Mouse (Mus musculus): ENCODE measurements at regions not wholly inside any gene's neighbourhood (a gene's known extent, or its start where the extent isn't known, plus 50 kb on each side); places are given as distances from the start of the nearest gene placed in this dataset.
A peak's percentile ranks its signal among the peaks of the same experiment; 100 is the strongest.

GRCm38 (mm10) chr6:117253586-117254330, 85.4 kb downstream of the Cxcl12 start:
- no peak overlapping the region for H3K9ac ChIP-seq (ENCODE audit: low read depth, low read length)
- WGBS = 42% methylated on average over 16 of the region's 16 CpGs

GRCm38 (mm10) chr6:117254620-117255228, 86.4 kb downstream of the Cxcl12 start:
- ATAC-seq (ENCODE audit: low read depth) (peak; percentile 65; the same call in 1 of the 2 replicates), DNase-seq (ENCODE audit: low spot score) (peak; percentile 82)
- H3K36me3 ChIP-seq (ENCODE audit: control insufficient read depth, insufficient read depth, low read length) = no peaks in the 10 kb centered on the region
- no peak overlapping the region for H3K9ac ChIP-seq (ENCODE audit: low read depth, low read length)
- no peak overlapping the region for H3K4me3 ChIP-seq (ENCODE audit: low read depth, low read length)
- no peaks in the 10 kb centered on the region for H3K27me3 ChIP-seq (replicated peaks; ENCODE audit: control insufficient read depth, insufficient read depth, low read length)
- H3K4me2 ChIP-seq (ENCODE audit: low read depth, low read length) = no peak overlapping the region
- H3K9me3 ChIP-seq (ENCODE audit: control insufficient read depth, low read length) = no peaks in the 10 kb centered on the region
- peaks cover 11% of the 10 kb centered on the region for H3K4me1 ChIP-seq (ENCODE audit: control insufficient read depth, insufficient read depth, low read length)
- WGBS = 64% methylated on average over 3 of the region's 3 CpGs
- no peak overlapping the region for H3K27ac ChIP-seq (replicated peaks; ENCODE audit: low read depth, low read length)

More at GRCm38 (mm10) chr6:117253586-117254330, 85.4 kb downstream of the Cxcl12 start:
- H3K4me1 ChIP-seq (ENCODE audit: control insufficient read depth, insufficient read depth, low read length) = peaks cover 11% of the 10 kb centered on the region
- H3K36me3 ChIP-seq (ENCODE audit: control insufficient read depth, insufficient read depth, low read length) = no peaks in the 10 kb centered on the region
- H3K27me3 ChIP-seq (replicated peaks; ENCODE audit: control insufficient read depth, insufficient read depth, low read length) = no peaks in the 10 kb centered on the region
- ATAC-seq (ENCODE audit: low read depth) = peak; percentile 79
- H3K4me2 ChIP-seq (ENCODE audit: low read depth, low read length) = no peak overlapping the region
- H3K27ac ChIP-seq (replicated peaks; ENCODE audit: low read depth, low read length) = no peak overlapping the region
- no peak overlapping the region for H3K4me3 ChIP-seq (ENCODE audit: low read depth, low read length)
- no peak for DNase-seq (ENCODE audit: low spot score)
- H3K9me3 ChIP-seq (ENCODE audit: control insufficient read depth, low read length) = no peaks in the 10 kb centered on the region

GRCm38 (mm10) chr6:117255399-117256098, 87.2 kb downstream of the Cxcl12 start:
- 62% methylated on average over 3 of the region's 3 CpGs for WGBS
- ATAC-seq (ENCODE audit: low read depth) (no peak), DNase-seq (ENCODE audit: low spot score) (no peak)
- Histone ChIP-seq H3K9ac (ENCODE audit: low read depth, low read length) (no peak overlapping the region), H3K27ac (replicated peaks; ENCODE audit: low read depth, low read length) (no peak overlapping the region), H3K27me3 (replicated peaks; ENCODE audit: control insufficient read depth, insufficient read depth, low read length) (no peaks in the 10 kb centered on the region), H3K36me3 (ENCODE audit: control insufficient read depth, insufficient read depth, low read length) (no peaks in the 10 kb centered on the region), H3K4me1 (ENCODE audit: control insufficient read depth, insufficient read depth, low read length) (peaks cover 11% of the 10 kb centered on the region), H3K9me3 (ENCODE audit: control insufficient read depth, low read length) (no peaks in the 10 kb centered on the region), H3K4me3 (ENCODE audit: low read depth, low read length) (no peak overlapping the region), H3K4me2 (ENCODE audit: low read depth, low read length) (no peak overlapping the region)

GRCm38 (mm10) chr6:117256099-117256471, 87.8 kb downstream of the Cxcl12 start:
- H3K27ac ChIP-seq (replicated peaks; ENCODE audit: low read depth, low read length) = no peak overlapping the region
- H3K36me3 ChIP-seq (ENCODE audit: control insufficient read depth, insufficient read depth, low read length) = no peaks in the 10 kb centered on the region
- no peaks in the 10 kb centered on the region for H3K27me3 ChIP-seq (replicated peaks; ENCODE audit: control insufficient read depth, insufficient read depth, low read length)
- no peaks in the 10 kb centered on the region for H3K9me3 ChIP-seq (ENCODE audit: control insufficient read depth, low read length)
- no peak overlapping the region for H3K4me2 ChIP-seq (ENCODE audit: low read depth, low read length)
- peaks cover 11% of the 10 kb centered on the region for H3K4me1 ChIP-seq (ENCODE audit: control insufficient read depth, insufficient read depth, low read length)
- no peak overlapping the region for H3K9ac ChIP-seq (ENCODE audit: low read depth, low read length)
- DNase-seq (ENCODE audit: low spot score) = no peak
- ATAC-seq (ENCODE audit: low read depth) = no peak
- WGBS = 84% methylated on average over 2 of the region's 2 CpGs
- H3K4me3 ChIP-seq (ENCODE audit: low read depth, low read length) = no peak overlapping the region

GRCm38 (mm10) chr6:117257591-117257990, 89.3 kb downstream of the Cxcl12 start:
- no peak overlapping the region for H3K27ac ChIP-seq (replicated peaks; ENCODE audit: low read depth, low read length)
- H3K9me3 ChIP-seq (ENCODE audit: control insufficient read depth, low read length) = no peaks in the 10 kb centered on the region
- WGBS = 88% methylated on average over 4 of the region's 4 CpGs
- H3K9ac ChIP-seq (ENCODE audit: low read depth, low read length) = no peak overlapping the region
- no peaks in the 10 kb centered on the region for H3K27me3 ChIP-seq (replicated peaks; ENCODE audit: control insufficient read depth, insufficient read depth, low read length)
- DNase-seq (ENCODE audit: low spot score) = no peak
- H3K4me1 ChIP-seq (ENCODE audit: control insufficient read depth, insufficient read depth, low read length) = peaks cover 11% of the 10 kb centered on the region
- H3K36me3 ChIP-seq (ENCODE audit: control insufficient read depth, insufficient read depth, low read length) = no peaks in the 10 kb centered on the region
- no peak for ATAC-seq (ENCODE audit: low read depth)
- H3K4me2 ChIP-seq (ENCODE audit: low read depth, low read length) = no peak overlapping the region
- H3K4me3 ChIP-seq (ENCODE audit: low read depth, low read length) = no peak overlapping the region

GRCm38 (mm10) chr6:117267906-117268305, 99.6 kb downstream of the Cxcl12 start:
- Histone ChIP-seq H3K4me2 (ENCODE audit: low read depth, low read length) (no peak overlapping the region), H3K27me3 (replicated peaks; ENCODE audit: control insufficient read depth, insufficient read depth, low read length) (no peaks in the 10 kb centered on the region), H3K27ac (replicated peaks; ENCODE audit: low read depth, low read length) (no peak overlapping the region), H3K9ac (ENCODE audit: low read depth, low read length) (no peak overlapping the region), H3K4me1 (ENCODE audit: control insufficient read depth, insufficient read depth, low read length) (peaks cover 16% of the 10 kb centered on the region), H3K36me3 (ENCODE audit: control insufficient read depth, insufficient read depth, low read length) (no peaks in the 10 kb centered on the region), H3K4me3 (ENCODE audit: low read depth, low read length) (no peak overlapping the region), H3K9me3 (ENCODE audit: control insufficient read depth, low read length) (no peaks in the 10 kb centered on the region)
- ATAC-seq (ENCODE audit: low read depth) = no peak
- 66% methylated on average over 1 of the region's 1 CpGs for WGBS
- DNase-seq (ENCODE audit: low spot score) = no peak

GRCm38 (mm10) chr6:117268376-117268775, 100.0 kb downstream of the Cxcl12 start:
- DNase-seq (ENCODE audit: low spot score) = no peak
- no peak overlapping the region for H3K4me2 ChIP-seq (ENCODE audit: low read depth, low read length)
- no peak overlapping the region for H3K9ac ChIP-seq (ENCODE audit: low read depth, low read length)
- H3K27ac ChIP-seq (replicated peaks; ENCODE audit: low read depth, low read length) = no peak overlapping the region
- H3K27me3 ChIP-seq (replicated peaks; ENCODE audit: control insufficient read depth, insufficient read depth, low read length) = no peaks in the 10 kb centered on the region
- H3K9me3 ChIP-seq (ENCODE audit: control insufficient read depth, low read length) = no peaks in the 10 kb centered on the region
- 83% methylated on average over 2 of the region's 2 CpGs for WGBS
- no peak overlapping the region for H3K4me3 ChIP-seq (ENCODE audit: low read depth, low read length)
- no peaks in the 10 kb centered on the region for H3K36me3 ChIP-seq (ENCODE audit: control insufficient read depth, insufficient read depth, low read length)
- peaks cover 16% of the 10 kb centered on the region for H3K4me1 ChIP-seq (ENCODE audit: control insufficient read depth, insufficient read depth, low read length)
- ATAC-seq (ENCODE audit: low read depth) = no peak

- peaks cover 16% of the 10 kb centered on the region for H3K4me1 ChIP-seq (ENCODE audit: control insufficient read depth, insufficient read depth, low read length)
- H3K27ac ChIP-seq (replicated peaks; ENCODE audit: low read depth, low read length) = no peak overlapping the region
- DNase-seq (ENCODE audit: low spot score) = no peak
- no peak overlapping the region for H3K4me2 ChIP-seq (ENCODE audit: low read depth, low read length)
- H3K36me3 ChIP-seq (ENCODE audit: control insufficient read depth, insufficient read depth, low read length) = no peaks in the 10 kb centered on the region
- no peaks in the 10 kb centered on the region for H3K27me3 ChIP-seq (replicated peaks; ENCODE audit: control insufficient read depth, insufficient read depth, low read length)
- no peaks in the 10 kb centered on the region for H3K9me3 ChIP-seq (ENCODE audit: control insufficient read depth, low read length)
- H3K9ac ChIP-seq (ENCODE audit: low read depth, low read length) = no peak overlapping the region
- no peak overlapping the region for H3K4me3 ChIP-seq (ENCODE audit: low read depth, low read length)
- ATAC-seq (ENCODE audit: low read depth) = no peak
- WGBS = 83% methylated on average over 3 of the region's 3 CpGs
Measured at GRCm38 (mm10) chr6:117270261-117270660, 101.9 kb downstream of the Cxcl12 start.
